Mouse (Mus musculus) heart, embryonic 13.5 days (tissue): ENCODE results near the gene Pdik1l. TPM values are rescaled to one million over a fixed set of nuclear protein-coding genes. Genes with fewer than 3 reads are reported as not detected.
A peak's percentile ranks its signal among the peaks of the same experiment; 100 is the strongest.
"Not testable (repeated sequence)": the region's sequence is repeated elsewhere in the genome, so short reads cannot be mapped to it uniquely, and the experiment has no call there.

ENCODE experiments used
- ATAC-seq: fragments of 200-750 bp; cut with Nextera tagmentation; 2 replicates; pipeline ENCODE4 v1.8.0; 2017; ENCODE audit warnings: moderate TSS enrichment; ENCODE audit not compliant: insufficient number of reproducible peaks, low FRiP score, low TSS enrichment; ENCODE audit errors: extremely low read depth
- H3K27ac ChIP-seq: fragments of 300-500 bp; sonication (generic); replicated peaks from 2 replicates; pipeline ENCODE4 v1.5.1; 2015; ENCODE audit warnings: moderate library complexity, mild to moderate bottlenecking, inconsistent platforms
- H3K27me3 ChIP-seq: fragments of 300-500 bp; sonication (generic); replicated peaks from 2 replicates; pipeline ENCODE4 v1.6.1; 2015; ENCODE audit warnings: mild to moderate bottlenecking, inconsistent platforms
- H3K36me3 ChIP-seq: fragments of 300-500 bp; sonication (generic); 2 replicates; pipeline ENCODE4 v1.6.1; 2015; ENCODE audit warnings: mild to moderate bottlenecking, inconsistent platforms
- H3K4me1 ChIP-seq: fragments of 300-500 bp; sonication (generic); 2 replicates; pipeline ENCODE4 v1.6.1; 2015; ENCODE audit warnings: inconsistent platforms
- H3K4me2 ChIP-seq: fragments of 300-500 bp; sonication (generic); 2 replicates; pipeline ENCODE4 v1.6.1; 2015; ENCODE audit warnings: inconsistent platforms, mild to moderate bottlenecking, moderate library complexity
- H3K4me3 ChIP-seq: fragments of 300-500 bp; sonication (generic); 2 replicates; pipeline ENCODE4 v1.5.1; 2015; ENCODE audit warnings: moderate library complexity, mild to moderate bottlenecking, inconsistent platforms
- H3K9ac ChIP-seq: fragments of 300-500 bp; sonication (generic); 2 replicates; pipeline ENCODE4 v1.6.1; 2015; ENCODE audit warnings: inconsistent platforms, mild to moderate bottlenecking, moderate library complexity
- H3K9me3 ChIP-seq: fragments of 300-500 bp; sonication (generic); 2 replicates; pipeline ENCODE4 v1.6.1; 2016; ENCODE audit warnings: inconsistent platforms
- WGBS: fragments of 180-500 bp; shearing (Covaris S2); methylation state at CpG from one replicate; pipeline ENCODE4 v1.1.7; 2015; ENCODE audit warnings: mixed read lengths; 5-methylcytosine and 5-hydroxymethylcytosine counted together
- polyA plus RNA-seq: library from polyadenylated mRNA; unstranded; fragments of >200 nt; fragmentation: Nextera tagmentation; extraction: Ambion mirVana; gene quantifications from 2 replicates; pipeline ENCODE4 v1.2.1, GENCODE M21; 2015

Gene Pdik1l
- polyA plus RNA-seq, 1 experiment from 2014 or later, result 13.5 TPM

DNA sequence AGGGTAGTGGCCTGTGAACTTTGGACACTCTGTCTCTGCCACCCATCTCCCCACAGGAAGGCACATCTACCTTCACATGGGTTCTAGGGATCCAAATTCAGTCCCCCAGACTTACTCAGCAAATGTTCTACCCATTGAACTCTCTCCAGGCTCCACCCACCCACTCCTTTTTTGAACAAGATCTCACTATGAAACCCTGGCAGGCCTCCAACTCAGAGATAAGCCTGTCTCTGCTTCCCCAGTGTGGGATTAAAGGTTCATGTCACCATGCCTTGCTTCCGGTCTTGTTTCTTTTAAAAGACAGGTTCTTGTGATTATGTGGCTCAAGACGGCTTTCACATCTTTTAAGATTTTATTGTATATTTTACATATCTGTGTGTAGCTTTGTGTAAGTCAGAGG, 2.8 kb downstream of the Pdik1l start:
- no peak for ATAC-seq
- Histone ChIP-seq H3K9ac (no peak overlapping the region), H3K27me3 (no peaks in the 10 kb centered on the region), H3K4me3 (no peak overlapping the region), H3K27ac (no peak overlapping the region), H3K36me3 (peaks cover 48% of the 10 kb centered on the region), H3K4me1 (peaks cover 34% of the 10 kb centered on the region), H3K4me2 (peak overlapping the region; percentile 97; the same call in 1 of the 2 replicates), H3K9me3 (no peaks in the 10 kb centered on the region)
- 32% methylated on average over 2 of the region's 2 CpGs for WGBS

GRCm38 (mm10) chr4:134273417-134274345, 14.0 kb downstream of the Pdik1l start:
- Histone ChIP-seq H3K27me3 (no peaks in the 10 kb centered on the region), H3K9ac (peak overlapping the region; percentile 38), H3K4me1 (peaks cover 17% of the 10 kb centered on the region), H3K4me2 (peak overlapping the region; percentile 67), H3K9me3 (no peaks in the 10 kb centered on the region), H3K36me3 (peaks cover 33% of the 10 kb centered on the region), H3K27ac (peak overlapping the region; percentile 34), H3K4me3 (peak overlapping the region; percentile 45)
- ATAC-seq, result no peak
- 1% methylated on average over 14 of the region's 14 CpGs for WGBS

GRCm38 (mm10) chr4:134272731-134273416, 14.8 kb downstream of the Pdik1l start:
- Histone ChIP-seq H3K9ac (peak overlapping the region; percentile 38), H3K4me1 (peaks cover 17% of the 10 kb centered on the region), H3K4me3 (peak overlapping the region; percentile 45), H3K27me3 (no peaks in the 10 kb centered on the region), H3K36me3 (peaks cover 25% of the 10 kb centered on the region), H3K27ac (no peak overlapping the region), H3K9me3 (no peaks in the 10 kb centered on the region), H3K4me2 (peak overlapping the region; percentile 67)
- no peak for ATAC-seq
- WGBS, result 20% methylated on average over 13 of the region's 13 CpGs

DNA sequence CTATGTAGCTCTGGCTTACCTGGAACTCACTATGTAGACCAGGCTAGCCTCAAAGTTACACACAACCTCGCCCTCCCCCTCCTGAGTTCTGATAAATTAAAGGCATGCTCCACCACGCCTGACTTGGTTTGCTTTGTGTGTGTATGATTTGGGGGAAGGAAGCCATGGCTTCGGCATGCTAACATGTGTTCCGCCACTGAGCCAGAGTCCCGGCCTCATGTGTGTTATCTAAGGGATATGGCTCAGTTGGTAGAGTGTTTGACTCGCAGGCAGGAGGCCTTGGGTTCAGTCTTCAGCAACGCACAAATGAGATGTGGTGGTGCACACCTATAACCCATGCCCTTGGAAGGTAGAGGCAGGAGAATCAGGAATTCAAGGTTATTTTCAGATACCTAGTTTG, 15.7 kb downstream of the Pdik1l start:
- peaks cover 16% of the 10 kb centered on the region for H3K36me3 ChIP-seq
- H3K27me3 ChIP-seq, result no peaks in the 10 kb centered on the region
- no peak overlapping the region for H3K27ac ChIP-seq
- H3K9ac ChIP-seq, result no peak overlapping the region
- ATAC-seq, result no peak
- no peak overlapping the region for H3K4me2 ChIP-seq
- no peaks in the 10 kb centered on the region for H3K9me3 ChIP-seq
- peaks cover 17% of the 10 kb centered on the region for H3K4me1 ChIP-seq
- no peak overlapping the region for H3K4me3 ChIP-seq
- WGBS, result 74% methylated on average over 7 of the region's 7 CpGs

GRCm38 (mm10) chr4:134269622-134270021, 18.1 kb downstream of the Pdik1l start:
- not testable (repeated sequence) for H3K9ac ChIP-seq, ATAC-seq

GRCm38 (mm10) chr4:134268102-134268655, 19.5 kb downstream of the Pdik1l start:
- Histone ChIP-seq H3K4me3 (no peak overlapping the region), H3K36me3 (no peaks in the 10 kb centered on the region), H3K27ac (no peak overlapping the region), H3K9me3 (no peaks in the 10 kb centered on the region), H3K9ac (no peak overlapping the region), H3K4me2 (no peak overlapping the region), H3K27me3 (no peaks in the 10 kb centered on the region), H3K4me1 (peaks cover 8% of the 10 kb centered on the region)
- 75% methylated on average over 19 of the region's 19 CpGs for WGBS
- no peak for ATAC-seq

More at GRCm38 (mm10) chr4:134269622-134270021, 18.1 kb downstream of the Pdik1l start:
- H3K4me1 ChIP-seq, result peaks cover 17% of the 10 kb centered on the region
- not testable (repeated sequence) for H3K27me3 ChIP-seq, H3K36me3 ChIP-seq, H3K4me3 ChIP-seq, H3K4me2 ChIP-seq, H3K27ac ChIP-seq, H3K9me3 ChIP-seq

DNA sequence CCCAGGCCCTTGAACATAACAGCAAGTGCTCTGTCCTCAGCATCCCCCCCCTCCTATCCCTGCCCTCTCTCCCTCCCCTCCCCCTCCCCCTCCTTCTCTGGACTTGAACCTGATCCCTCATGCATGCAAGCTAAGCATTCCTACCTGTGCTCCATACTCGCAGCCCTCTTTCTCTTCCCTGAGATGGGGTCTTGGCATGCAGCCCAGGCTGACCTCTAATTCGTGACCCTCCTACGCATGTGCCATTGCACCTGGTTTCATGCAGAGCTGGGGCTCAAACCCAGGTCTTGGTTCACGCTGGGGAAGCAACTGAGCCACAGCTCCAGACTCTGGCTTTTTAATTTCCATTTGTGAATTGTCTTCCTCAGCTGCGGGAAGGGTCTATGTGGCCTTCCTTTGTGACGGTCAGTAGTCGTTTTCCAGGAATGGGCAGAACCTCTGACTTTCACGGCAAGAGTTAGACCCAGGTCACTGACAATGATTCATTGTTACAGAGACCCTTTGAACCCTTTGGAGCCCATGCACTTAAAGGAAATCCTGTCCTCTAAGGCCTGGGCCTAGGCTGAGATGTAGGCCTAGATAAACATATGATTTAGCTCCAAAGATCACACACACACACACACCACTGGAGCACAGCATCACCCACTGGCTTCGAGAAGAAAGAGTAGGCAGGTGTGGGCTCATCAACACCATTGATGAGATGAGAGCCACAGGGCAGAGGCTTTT, 21.7 kb downstream of the Pdik1l start:
- no peaks in the 10 kb centered on the region for H3K27me3 ChIP-seq
- 68% methylated on average over 9 of the region's 9 CpGs for WGBS
- no peak for ATAC-seq

GRCm38 (mm10) chr4:134263191-134263590, 24.5 kb downstream of the Pdik1l start:
- Histone ChIP-seq H3K27me3 (no peaks in the 10 kb centered on the region), H3K9ac (no peak overlapping the region), H3K4me3 (no peak overlapping the region), H3K27ac (no peak overlapping the region), H3K4me1 (no peaks in the 10 kb centered on the region; the same call in 1 of the 2 replicates), H3K4me2 (no peak overlapping the region), H3K9me3 (no peaks in the 10 kb centered on the region), H3K36me3 (no peaks in the 10 kb centered on the region)
- no peak for ATAC-seq
- WGBS, result 31% methylated on average over 6 of the region's 6 CpGs

More for the DNA sequence above, 21.7 kb downstream of the Pdik1l start:
- H3K9ac ChIP-seq, result no peak overlapping the region
- H3K27ac ChIP-seq, result no peak overlapping the region
- no peaks in the 10 kb centered on the region for H3K4me1 ChIP-seq
- H3K36me3 ChIP-seq, result no peaks in the 10 kb centered on the region
- no peak overlapping the region for H3K4me2 ChIP-seq
- no peak overlapping the region for H3K4me3 ChIP-seq
- no peaks in the 10 kb centered on the region for H3K9me3 ChIP-seq

- Histone ChIP-seq H3K27me3 (peaks cover 17% of the 10 kb centered on the region), H3K4me2 (no peak overlapping the region), H3K9me3 (no peaks in the 10 kb centered on the region), H3K9ac (no peak overlapping the region), H3K36me3 (no peaks in the 10 kb centered on the region), H3K4me3 (no peak overlapping the region), H3K27ac (0 out of 2 replicates have a peak overlapping the region, but pooled peaks have one; percentile 2), H3K4me1 (peaks cover 47% of the 10 kb centered on the region)
- 66% methylated on average over 11 of the region's 11 CpGs for WGBS
- no peak for ATAC-seq
Measured at GRCm38 (mm10) chr4:134258354-134258753, 29.3 kb downstream of the Pdik1l start.

GRCm38 (mm10) chr4:134257198-134258009, 30.3 kb downstream of the Pdik1l start:
- Histone ChIP-seq H3K4me2 (peak overlapping the region; percentile 55), H3K9me3 (no peaks in the 10 kb centered on the region), H3K36me3 (no peaks in the 10 kb centered on the region), H3K4me1 (peaks cover 57% of the 10 kb centered on the region), H3K9ac (peak overlapping the region; percentile 61), H3K27me3 (peaks cover 26% of the 10 kb centered on the region), H3K27ac (peak overlapping the region; percentile 71), H3K4me3 (no peak overlapping the region; the same call in 1 of the 2 replicates)
- ATAC-seq, result peak; percentile 49; the same call in 1 of the 2 replicates
- 21% methylated on average over 11 of the region's 11 CpGs for WGBS
